Mouse (Mus musculus) ovary, adult 10 weeks (tissue): ENCODE measurements around the gene Ctc1. TPM values are rescaled to one million over a fixed set of nuclear protein-coding genes. Genes with fewer than 3 reads are reported as not detected.

Source experiments
- polyA plus RNA-seq: library from polyadenylated mRNA; stranded (reverse); fragments of 350-450 nt; fragmentation: Illumina TruSeq; extraction: RNeasy Lipid Tissue Mini Kit (QIAGEN cat#74804); gene quantifications from one replicate; pipeline ENCODE4 v1.2.3, GENCODE M21; 2014

Gene Ctc1
- 12.8 TPM for polyA plus RNA-seq

DNA sequence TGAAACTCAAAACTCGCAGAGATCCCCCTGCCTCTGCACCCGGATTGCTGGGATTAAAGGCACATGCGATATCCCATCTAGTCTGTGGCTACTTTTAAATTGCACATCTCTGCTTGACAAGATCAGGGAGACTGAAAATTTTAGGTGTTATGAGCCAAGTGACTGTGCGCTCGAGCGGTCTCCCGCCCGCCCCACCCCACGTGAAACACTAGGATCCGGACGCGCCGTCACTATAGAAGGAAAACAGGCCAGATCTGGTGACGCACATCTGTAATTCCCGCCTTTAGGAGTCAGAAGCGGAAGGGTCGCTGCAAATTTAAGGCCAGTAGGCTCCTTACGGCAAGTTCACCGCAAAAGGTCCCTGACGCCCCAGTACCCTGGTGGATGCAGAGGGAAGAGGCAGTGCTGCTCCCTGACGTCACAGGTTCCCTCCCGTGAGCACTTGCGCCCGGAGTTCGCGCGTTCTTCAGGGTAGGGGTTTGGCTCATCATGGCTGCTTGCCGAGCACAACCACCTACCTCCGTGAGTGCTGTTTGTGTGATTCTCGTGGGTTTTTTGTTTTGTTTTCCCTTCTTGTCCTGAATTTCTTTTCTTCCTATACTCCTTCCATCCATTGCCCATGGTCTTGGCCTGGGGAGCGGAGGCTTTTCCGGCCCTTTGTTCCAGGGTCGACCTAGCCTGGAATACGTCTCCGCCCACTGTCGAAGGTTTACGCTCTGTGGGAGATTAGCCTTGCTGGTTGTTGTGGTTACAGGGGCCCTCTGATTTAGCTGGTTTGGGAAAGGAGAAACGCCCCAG, at the start of gene Ctc1:
Gene Ctc1 (plus strand): TSS at position 268 of the 798 bp plus-strand sequence.

GRCm38 (mm10) chr11:68967337-68968282, 48.1 kb upstream of the Ctc1 start, which contains the start of gene Slc25a35:
Gene Slc25a35 (plus strand): TSS chr11:68968131.

GRCm38 (mm10) chr11:68975085-68975484, 40.6 kb upstream of the Ctc1 start, which contains the start of gene Rangrf:
Gene Rangrf (minus strand): TSS chr11:68975185.

GRCm38 (mm10) chr11:69008182-69009121, 7.3 kb upstream of the Ctc1 start, which contains the start of gene Pfas:
Gene Pfas (minus strand): TSS chr11:69008460.

DNA sequence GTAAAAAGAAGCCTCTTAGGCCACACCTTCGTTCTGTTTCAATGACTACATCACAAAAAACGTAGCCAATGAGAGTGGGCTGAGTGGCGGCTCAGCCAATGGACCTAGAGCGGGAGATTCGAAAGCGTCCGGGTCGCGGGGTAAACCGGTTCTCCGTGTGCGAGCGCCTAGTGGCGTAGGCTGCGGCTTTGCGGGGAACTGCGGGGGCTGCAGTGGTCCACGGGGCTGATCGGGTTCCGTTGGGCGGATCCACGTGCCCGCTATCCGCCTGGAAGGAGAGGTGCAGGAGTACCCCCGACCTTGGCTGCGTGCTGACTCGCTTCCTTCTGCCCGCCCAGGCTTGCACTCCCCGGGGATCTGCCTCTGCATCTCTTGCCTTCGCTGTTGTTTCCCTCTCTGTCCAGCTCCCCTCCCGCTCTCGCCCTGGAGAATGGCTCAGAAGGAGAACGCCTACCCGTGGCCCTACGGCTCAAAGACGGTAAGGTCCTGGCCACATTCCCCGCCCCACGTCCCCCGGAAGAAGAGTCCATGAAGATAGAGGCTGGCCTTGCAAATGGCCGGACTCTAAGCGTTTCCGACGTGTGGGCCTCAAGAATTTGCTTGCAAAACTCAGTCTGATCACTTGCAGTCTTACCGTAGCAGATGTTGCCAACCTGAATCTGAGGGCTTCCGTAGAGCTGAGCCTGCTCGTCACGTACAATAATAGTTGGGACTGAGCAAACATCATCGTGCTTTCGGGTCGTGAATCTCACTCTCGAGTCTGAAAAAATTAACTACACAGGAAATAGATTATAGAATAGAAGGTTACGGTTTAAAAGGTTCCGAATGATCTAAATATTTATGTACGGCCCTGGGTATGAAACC, 30.1 kb downstream of the Ctc1 start, which contains the start of gene Aurkb:
Gene Aurkb (plus strand): TSS at position 117 of the 864 bp plus-strand sequence.

GRCm38 (mm10) chr11:69059357-69059974, 43.8 kb downstream of the Ctc1 start, which contains the start of gene Borcs6:
Gene Borcs6 (plus strand): TSS chr11:69059717.

GRCm38 (mm10) chr11:69070590-69071222, 55.0 kb downstream of the Ctc1 start, which contains the start of gene Tmem107:
Gene Tmem107 (plus strand): TSS chr11:69070806.

Other genes starting within 250 kb of the Ctc1 start
- gene Ndel1, start 144.1 kb upstream of the Ctc1 start, polyA plus RNA-seq: 156 TPM
- gene Rnf222, start 127.4 kb upstream of the Ctc1 start, polyA plus RNA-seq: not detected
- 218 TPM for gene Rpl26, start 114.3 kb upstream of the Ctc1 start, polyA plus RNA-seq
- not detected for gene Odf4, start 88.8 kb upstream of the Ctc1 start, polyA plus RNA-seq
- gene Arhgef15, start 58.4 kb upstream of the Ctc1 start, polyA plus RNA-seq: 2.1 TPM
- 60.6 TPM for gene Slc25a35, start 47.8 kb upstream of the Ctc1 start, polyA plus RNA-seq
- gene Rangrf, start 40.7 kb upstream of the Ctc1 start, polyA plus RNA-seq: 5.8 TPM
- gene Pfas, start 7.5 kb upstream of the Ctc1 start, polyA plus RNA-seq: 12.1 TPM
- 9.7 TPM for gene Aurkb, start 29.7 kb downstream of the Ctc1 start, polyA plus RNA-seq
- gene Borcs6, start 43.8 kb downstream of the Ctc1 start, polyA plus RNA-seq: 3.1 TPM
- 6.7 TPM for gene Tmem107, start 54.9 kb downstream of the Ctc1 start, polyA plus RNA-seq
- 63.5 TPM for gene Vamp2, start 72.6 kb downstream of the Ctc1 start, polyA plus RNA-seq
- 0.29 TPM for gene Per1, start 79.3 kb downstream of the Ctc1 start, polyA plus RNA-seq
- gene Hes7, start 104.5 kb downstream of the Ctc1 start, polyA plus RNA-seq: not detected
- not detected for gene 9130213A22Rik, start 106.7 kb downstream of the Ctc1 start, polyA plus RNA-seq
- not detected for gene Aloxe3, start 110.0 kb downstream of the Ctc1 start, polyA plus RNA-seq
- not detected for gene Alox12b, start 141.1 kb downstream of the Ctc1 start, polyA plus RNA-seq
- gene Alox8, start 181.9 kb downstream of the Ctc1 start, polyA plus RNA-seq: not detected
- 0.97 TPM for gene Gucy2e, start 221.1 kb downstream of the Ctc1 start, polyA plus RNA-seq